Mouse (Mus musculus): ENCODE measurements around the gene Ppm1a. TPM values are rescaled to one million over a fixed set of nuclear protein-coding genes. Genes with fewer than 3 reads are reported as not detected.

Gene Ppm1a
- polyA plus RNA-seq, 1 experiment from 2014 or later = 52.8 TPM

DNA sequence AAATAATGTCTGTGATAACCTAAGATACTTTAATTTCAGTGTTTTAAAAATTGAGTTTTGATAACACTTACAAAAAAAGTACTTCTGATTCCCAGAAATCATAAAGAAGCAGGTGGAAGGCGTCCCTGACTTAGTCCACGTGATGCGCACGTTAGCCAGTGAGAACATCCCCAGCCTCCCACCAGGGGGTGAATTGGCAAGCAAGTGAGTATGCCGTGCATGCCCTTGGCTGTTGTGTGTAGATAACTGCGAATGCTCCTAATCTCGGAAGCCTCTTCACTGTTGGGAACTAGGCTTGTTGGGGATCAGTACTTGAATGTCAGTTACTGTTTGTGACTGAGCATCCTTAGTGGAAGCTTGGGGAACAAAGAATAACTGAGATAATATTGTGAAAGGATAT, 33.3 kb downstream of the Ppm1a start:
- no peak overlapping the region for H3K9ac ChIP-seq (replicated peaks; ENCODE audit: low read depth, low read length)
- no peak overlapping the region for H3K4me3 ChIP-seq (replicated peaks; ENCODE audit: low read length)
- no peak for ATAC-seq
- no peaks in the 10 kb centered on the region for H3K4me1 ChIP-seq (replicated peaks; ENCODE audit: control insufficient read depth, insufficient read depth, low read length)
- no peak overlapping the region for H3K27ac ChIP-seq (ENCODE audit: low read length)
- 59% methylated on average over 7 of the region's 7 CpGs for WGBS
- no peaks in the 10 kb centered on the region for H3K27me3 ChIP-seq (replicated peaks; ENCODE audit: control insufficient read depth, insufficient read depth, low read length)
- H3K36me3 ChIP-seq (ENCODE audit: control insufficient read depth, insufficient read depth) = peaks cover 15% of the 10 kb centered on the region
- H3K9me3 ChIP-seq (ENCODE audit: control insufficient read depth, low read length) = no peaks in the 10 kb centered on the region
- H3K4me2 ChIP-seq (ENCODE audit: low read length) = no peak overlapping the region

DNA sequence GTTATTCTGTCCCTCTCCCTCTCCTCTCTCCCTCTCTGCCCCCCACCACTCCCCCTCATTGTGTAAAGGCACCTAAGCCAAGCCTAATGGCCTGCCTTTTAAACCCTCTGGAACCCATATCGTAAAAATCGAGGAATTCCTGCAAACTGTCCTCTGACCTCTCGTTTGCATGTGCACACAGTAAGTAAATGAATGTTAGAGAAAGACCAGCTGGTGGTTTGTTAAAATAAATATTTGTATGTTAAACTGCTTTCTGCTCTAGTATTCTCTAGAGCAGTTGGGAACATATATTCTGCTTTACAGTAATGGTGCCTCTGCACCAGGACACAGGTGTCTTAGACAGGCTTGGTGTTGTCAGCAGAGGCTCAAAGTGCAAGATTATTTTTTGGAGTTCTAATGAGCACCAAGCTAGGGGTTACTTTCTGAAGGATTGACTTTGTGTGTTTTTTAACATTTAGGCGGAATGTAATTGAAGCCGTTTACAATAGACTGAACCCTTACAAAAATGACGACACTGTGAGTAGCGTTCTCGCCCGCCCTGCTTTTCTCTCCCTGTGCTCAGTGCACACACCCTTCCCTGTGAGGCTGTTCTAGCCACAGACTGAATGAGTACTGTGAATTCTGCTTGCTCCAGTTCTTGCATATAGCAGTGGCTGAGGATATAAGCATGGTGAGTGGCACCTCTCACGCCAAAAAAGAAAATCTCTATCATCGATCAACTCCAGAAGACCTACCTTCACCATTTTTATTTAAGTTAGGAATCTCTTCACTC, 35.3 kb downstream of the Ppm1a start:
- Histone ChIP-seq H3K4me1 (replicated peaks; ENCODE audit: control insufficient read depth, insufficient read depth, low read length) (no peaks in the 10 kb centered on the region), H3K4me2 (ENCODE audit: low read length) (no peak overlapping the region), H3K4me3 (replicated peaks; ENCODE audit: low read length) (no peak overlapping the region), H3K9me3 (ENCODE audit: control insufficient read depth, low read length) (no peaks in the 10 kb centered on the region), H3K27me3 (replicated peaks; ENCODE audit: control insufficient read depth, insufficient read depth, low read length) (no peaks in the 10 kb centered on the region), H3K27ac (ENCODE audit: low read length) (no peak overlapping the region), H3K36me3 (ENCODE audit: control insufficient read depth, insufficient read depth) (peaks cover 12% of the 10 kb centered on the region), H3K9ac (replicated peaks; ENCODE audit: low read depth, low read length) (no peak overlapping the region)
- no peak for ATAC-seq
- 87% methylated on average over 11 of the region's 11 CpGs for WGBS

DNA sequence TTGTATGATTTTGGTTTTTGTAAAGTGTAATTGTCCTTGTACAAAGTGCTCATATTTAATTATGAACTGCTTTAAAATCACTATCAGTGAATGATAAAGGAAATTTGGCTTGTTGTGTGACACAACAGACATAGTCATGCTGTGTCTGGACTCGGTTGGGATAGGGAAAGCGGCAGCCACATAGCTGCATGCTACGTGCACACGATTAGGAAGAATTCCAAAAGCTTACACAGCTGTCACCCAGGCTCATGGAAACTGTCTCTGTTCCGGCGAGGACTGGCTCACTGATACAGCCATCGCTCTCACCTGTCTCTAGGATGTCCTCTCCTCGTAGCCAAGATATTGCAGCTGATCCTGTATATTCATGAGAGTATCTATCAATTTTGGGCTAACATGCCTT, 36.7 kb downstream of the Ppm1a start:
- Histone ChIP-seq H3K4me2 (ENCODE audit: low read length) (no peak overlapping the region), H3K9ac (replicated peaks; ENCODE audit: low read depth, low read length) (no peak overlapping the region), H3K4me1 (replicated peaks; ENCODE audit: control insufficient read depth, insufficient read depth, low read length) (no peaks in the 10 kb centered on the region), H3K4me3 (replicated peaks; ENCODE audit: low read length) (no peak overlapping the region), H3K9me3 (ENCODE audit: control insufficient read depth, low read length) (no peaks in the 10 kb centered on the region), H3K36me3 (ENCODE audit: control insufficient read depth, insufficient read depth) (peaks cover 12% of the 10 kb centered on the region), H3K27ac (ENCODE audit: low read length) (no peak overlapping the region), H3K27me3 (replicated peaks; ENCODE audit: control insufficient read depth, insufficient read depth, low read length) (no peaks in the 10 kb centered on the region)
- 80% methylated on average over 8 of the region's 8 CpGs for WGBS
- ATAC-seq = no peak

DNA sequence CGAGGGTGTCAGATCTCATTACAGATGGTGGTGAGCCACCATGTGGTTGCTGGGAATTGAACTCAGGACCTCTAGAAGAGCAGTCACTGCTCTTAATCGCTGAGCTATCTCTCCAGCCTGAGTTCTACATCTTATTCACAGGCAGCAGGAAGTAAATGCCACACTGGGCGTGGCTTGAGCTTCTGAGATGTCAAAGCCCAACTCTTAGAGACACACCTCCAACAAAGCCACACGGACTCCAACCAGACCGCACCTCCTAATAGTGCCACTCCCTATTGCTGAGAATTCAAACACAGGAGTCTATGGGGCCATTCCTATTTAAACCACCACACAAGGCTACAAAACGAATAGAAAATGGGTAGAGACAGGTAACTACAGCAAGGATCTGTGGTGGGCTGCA, 52.5 kb downstream of the Ppm1a start:
- WGBS = 80% methylated on average over 6 of the region's 6 CpGs
- H3K36me3 ChIP-seq (ENCODE audit: control insufficient read depth, insufficient read depth) = no peaks in the 10 kb centered on the region
- no peak for ATAC-seq
- no peak overlapping the region for H3K9ac ChIP-seq (replicated peaks; ENCODE audit: low read depth, low read length)
- no peak overlapping the region for H3K4me3 ChIP-seq (replicated peaks; ENCODE audit: low read length)
- no peaks in the 10 kb centered on the region for H3K4me1 ChIP-seq (replicated peaks; ENCODE audit: control insufficient read depth, insufficient read depth, low read length)
- no peak overlapping the region for H3K4me2 ChIP-seq (ENCODE audit: low read length)
- H3K27ac ChIP-seq (ENCODE audit: low read length) = no peak overlapping the region
- H3K9me3 ChIP-seq (ENCODE audit: control insufficient read depth, low read length) = 0 out of 2 replicates have a peak, but pooled peaks cover 3% of the 10 kb centered on the region
- H3K27me3 ChIP-seq (replicated peaks; ENCODE audit: control insufficient read depth, insufficient read depth, low read length) = no peaks in the 10 kb centered on the region

DNA sequence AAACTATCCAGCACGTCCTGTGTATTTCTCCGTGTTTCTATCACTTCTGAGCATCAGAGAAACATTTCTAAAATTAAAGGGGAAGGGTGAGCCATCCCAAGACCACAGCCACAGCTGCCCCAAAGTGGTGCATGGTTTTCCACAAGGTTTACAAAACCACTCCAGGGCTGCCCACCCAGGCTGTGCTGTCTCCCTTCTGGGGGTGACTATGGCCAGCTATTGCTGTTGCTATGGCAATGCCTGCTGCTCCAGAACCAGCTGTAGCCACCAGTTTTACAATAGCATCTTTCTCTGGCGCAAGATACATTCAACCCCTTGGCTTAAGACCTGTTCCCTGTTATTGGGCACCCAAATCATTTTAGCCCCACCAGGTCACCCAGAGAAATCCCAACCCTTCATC, 54.3 kb downstream of the Ppm1a start:
- no peak for ATAC-seq
- 74% methylated on average over 3 of the region's 3 CpGs for WGBS
- H3K4me3 ChIP-seq (replicated peaks; ENCODE audit: low read length) = no peak overlapping the region
- no peaks in the 10 kb centered on the region for H3K4me1 ChIP-seq (replicated peaks; ENCODE audit: control insufficient read depth, insufficient read depth, low read length)
- no peaks in the 10 kb centered on the region for H3K36me3 ChIP-seq (ENCODE audit: control insufficient read depth, insufficient read depth)
- peaks cover 7% of the 10 kb centered on the region; the same call in 1 of the 2 replicates for H3K9me3 ChIP-seq (ENCODE audit: control insufficient read depth, low read length)
- H3K9ac ChIP-seq (replicated peaks; ENCODE audit: low read depth, low read length) = no peak overlapping the region
- H3K27me3 ChIP-seq (replicated peaks; ENCODE audit: control insufficient read depth, insufficient read depth, low read length) = no peaks in the 10 kb centered on the region
- no peak overlapping the region for H3K4me2 ChIP-seq (ENCODE audit: low read length)
- H3K27ac ChIP-seq (ENCODE audit: low read length) = no peak overlapping the region

DNA sequence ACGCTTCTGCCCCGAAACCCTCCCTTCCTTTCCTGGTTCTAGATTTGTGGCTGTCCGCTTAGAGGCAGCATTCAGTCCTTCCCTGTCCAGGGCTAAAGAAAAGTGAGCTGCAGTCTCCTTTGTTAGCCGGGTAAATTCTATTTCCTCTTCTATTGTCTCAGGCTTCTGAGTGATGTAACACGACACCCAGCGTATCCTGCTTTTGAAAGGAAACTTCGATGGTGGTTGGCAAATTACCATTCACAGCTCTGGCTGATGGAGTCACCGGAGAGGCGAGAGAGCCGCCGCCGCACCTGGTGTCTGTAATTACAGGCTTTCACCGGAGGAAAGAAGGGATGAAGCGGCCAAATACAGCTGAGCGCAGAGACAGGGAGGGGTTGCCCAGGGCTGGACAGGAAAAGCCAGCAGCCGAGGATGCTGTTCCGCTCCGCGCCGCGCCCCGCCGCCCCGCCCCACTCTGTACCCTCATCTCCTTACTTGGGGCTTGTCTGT, 63.7 kb downstream of the Ppm1a start:
- Histone ChIP-seq H3K27ac (ENCODE audit: low read length) (peak overlapping the region; percentile 56; the same call in 1 of the 2 replicates), H3K4me2 (ENCODE audit: low read length) (peak overlapping the region; percentile 84), H3K4me3 (replicated peaks; ENCODE audit: low read length) (peak overlapping the region; percentile 56), H3K9ac (replicated peaks; ENCODE audit: low read depth, low read length) (peak overlapping the region; percentile 62), H3K36me3 (ENCODE audit: control insufficient read depth, insufficient read depth) (no peaks in the 10 kb centered on the region), H3K27me3 (replicated peaks; ENCODE audit: control insufficient read depth, insufficient read depth, low read length) (peaks cover 15% of the 10 kb centered on the region), H3K9me3 (ENCODE audit: control insufficient read depth, low read length) (no peaks in the 10 kb centered on the region), H3K4me1 (replicated peaks; ENCODE audit: control insufficient read depth, insufficient read depth, low read length) (peaks cover 7% of the 10 kb centered on the region)
- WGBS = 1% methylated on average over 24 of the region's 24 CpGs
- ATAC-seq = peak; percentile 90

DNA sequence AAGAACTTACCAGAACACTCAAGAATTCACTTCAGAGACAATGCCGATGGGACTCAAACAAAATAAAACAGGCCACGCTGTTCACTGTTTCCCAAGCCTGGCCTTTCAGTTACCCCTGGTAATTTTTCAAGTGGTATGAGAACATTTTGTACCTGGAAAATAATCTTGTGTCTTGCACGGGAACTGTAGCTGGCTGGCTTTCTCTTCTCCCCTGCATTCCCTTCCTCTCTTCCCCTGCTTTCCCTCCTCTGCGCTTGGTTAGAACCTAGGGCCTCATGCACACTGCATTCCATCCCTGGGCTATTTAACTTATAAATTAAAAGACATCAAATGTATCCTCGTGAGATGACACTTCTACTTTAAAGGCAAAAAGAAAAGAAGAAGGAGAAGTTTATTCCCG, 64.3 kb downstream of the Ppm1a start:
- H3K9ac ChIP-seq (replicated peaks; ENCODE audit: low read depth, low read length) = peak overlapping the region; percentile 62
- no peaks in the 10 kb centered on the region for H3K36me3 ChIP-seq (ENCODE audit: control insufficient read depth, insufficient read depth)
- H3K4me3 ChIP-seq (replicated peaks; ENCODE audit: low read length) = peak overlapping the region; percentile 56
- H3K27ac ChIP-seq (ENCODE audit: low read length) = no peak overlapping the region
- no peak for ATAC-seq
- peaks cover 7% of the 10 kb centered on the region for H3K4me1 ChIP-seq (replicated peaks; ENCODE audit: control insufficient read depth, insufficient read depth, low read length)
- no peaks in the 10 kb centered on the region for H3K9me3 ChIP-seq (ENCODE audit: control insufficient read depth, low read length)
- peak overlapping the region; percentile 84 for H3K4me2 ChIP-seq (ENCODE audit: low read length)
- peaks cover 15% of the 10 kb centered on the region for H3K27me3 ChIP-seq (replicated peaks; ENCODE audit: control insufficient read depth, insufficient read depth, low read length)
- WGBS = 34% methylated on average over 6 of the region's 6 CpGs

DNA sequence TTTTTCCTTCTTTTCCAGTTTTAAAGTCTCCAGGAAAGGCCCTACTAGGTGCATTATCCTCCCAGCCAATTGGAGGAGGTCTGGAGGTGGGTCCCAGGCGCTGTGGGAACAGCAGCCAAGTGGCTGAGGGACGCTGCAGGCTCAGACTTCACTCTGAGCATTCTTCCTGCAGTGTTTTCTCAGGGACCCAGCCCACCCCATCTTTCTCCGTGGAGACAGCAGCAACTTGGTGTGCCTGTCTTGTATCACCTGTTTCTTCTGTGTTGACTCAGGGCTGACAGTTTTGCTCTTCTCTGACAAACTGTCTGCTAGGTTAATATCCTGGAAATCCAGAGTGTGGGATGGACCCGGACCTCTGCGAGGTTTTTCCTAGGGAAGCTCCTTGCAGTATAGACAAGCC, 68.4 kb downstream of the Ppm1a start:
- Histone ChIP-seq H3K4me1 (replicated peaks; ENCODE audit: control insufficient read depth, insufficient read depth, low read length) (peaks cover 6% of the 10 kb centered on the region), H3K9ac (replicated peaks; ENCODE audit: low read depth, low read length) (no peak overlapping the region), H3K9me3 (ENCODE audit: control insufficient read depth, low read length) (no peaks in the 10 kb centered on the region), H3K27ac (ENCODE audit: low read length) (no peak overlapping the region), H3K4me2 (ENCODE audit: low read length) (no peak overlapping the region), H3K4me3 (replicated peaks; ENCODE audit: low read length) (no peak overlapping the region), H3K36me3 (ENCODE audit: control insufficient read depth, insufficient read depth) (no peaks in the 10 kb centered on the region), H3K27me3 (replicated peaks; ENCODE audit: control insufficient read depth, insufficient read depth, low read length) (peaks cover 20% of the 10 kb centered on the region)
- ATAC-seq = no peak
- WGBS = 52% methylated on average over 5 of the region's 5 CpGs

DNA sequence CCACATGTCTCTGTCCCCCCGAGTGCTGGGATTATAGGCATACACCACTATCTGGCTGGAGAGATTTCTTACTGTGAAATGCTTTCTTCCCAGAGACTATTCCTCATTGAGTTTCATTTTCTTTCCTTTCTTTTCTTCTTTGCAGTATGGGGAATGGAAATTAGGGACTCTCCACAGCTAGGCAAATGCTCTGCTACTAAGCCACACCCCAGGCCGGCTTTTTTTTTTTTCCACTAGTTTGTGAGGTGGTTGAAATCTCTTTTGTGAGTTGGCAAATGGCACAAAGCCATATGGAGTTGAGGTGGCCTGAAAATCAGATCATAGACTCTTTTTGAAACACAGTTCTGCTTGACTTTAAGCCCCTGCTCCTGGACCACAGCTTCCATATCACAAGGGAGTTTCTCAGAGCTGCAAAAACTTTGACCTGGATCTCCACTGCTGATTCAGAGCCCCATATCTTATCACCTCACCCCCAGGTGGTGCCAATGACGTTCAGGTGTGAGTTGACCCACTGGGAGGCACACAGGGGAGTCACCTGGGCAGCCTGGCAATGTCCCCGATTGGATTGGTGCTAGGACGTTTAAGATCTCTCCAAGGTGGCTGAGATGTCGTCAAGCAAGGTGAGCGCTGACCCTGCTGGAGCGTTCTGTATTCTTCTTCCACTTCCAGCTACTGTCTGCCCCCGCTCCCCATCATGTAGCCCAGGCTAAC, 71.7 kb downstream of the Ppm1a start:
- Histone ChIP-seq H3K36me3 (ENCODE audit: control insufficient read depth, insufficient read depth) (no peaks in the 10 kb centered on the region), H3K4me2 (ENCODE audit: low read length) (no peak overlapping the region), H3K9me3 (ENCODE audit: control insufficient read depth, low read length) (no peaks in the 10 kb centered on the region), H3K27me3 (replicated peaks; ENCODE audit: control insufficient read depth, insufficient read depth, low read length) (peaks cover 12% of the 10 kb centered on the region), H3K9ac (replicated peaks; ENCODE audit: low read depth, low read length) (no peak overlapping the region), H3K27ac (ENCODE audit: low read length) (no peak overlapping the region), H3K4me3 (replicated peaks; ENCODE audit: low read length) (no peak overlapping the region), H3K4me1 (replicated peaks; ENCODE audit: control insufficient read depth, insufficient read depth, low read length) (peaks cover 14% of the 10 kb centered on the region)
- ATAC-seq = no peak
- 76% methylated on average over 9 of the region's 9 CpGs for WGBS

All from forebrain, embryonic 16.5 days (tissue).